Mouse (Mus musculus): Measurements from ENCODE around the gene Tbc1d22a.
A peak's percentile ranks its signal among the peaks of the same experiment; 100 is the strongest.
"Not testable (repeated sequence)": the region's sequence is repeated elsewhere in the genome, so short reads cannot be mapped to it uniquely, and the experiment has no call there.

The Tbc1d22a gene

DNA sequence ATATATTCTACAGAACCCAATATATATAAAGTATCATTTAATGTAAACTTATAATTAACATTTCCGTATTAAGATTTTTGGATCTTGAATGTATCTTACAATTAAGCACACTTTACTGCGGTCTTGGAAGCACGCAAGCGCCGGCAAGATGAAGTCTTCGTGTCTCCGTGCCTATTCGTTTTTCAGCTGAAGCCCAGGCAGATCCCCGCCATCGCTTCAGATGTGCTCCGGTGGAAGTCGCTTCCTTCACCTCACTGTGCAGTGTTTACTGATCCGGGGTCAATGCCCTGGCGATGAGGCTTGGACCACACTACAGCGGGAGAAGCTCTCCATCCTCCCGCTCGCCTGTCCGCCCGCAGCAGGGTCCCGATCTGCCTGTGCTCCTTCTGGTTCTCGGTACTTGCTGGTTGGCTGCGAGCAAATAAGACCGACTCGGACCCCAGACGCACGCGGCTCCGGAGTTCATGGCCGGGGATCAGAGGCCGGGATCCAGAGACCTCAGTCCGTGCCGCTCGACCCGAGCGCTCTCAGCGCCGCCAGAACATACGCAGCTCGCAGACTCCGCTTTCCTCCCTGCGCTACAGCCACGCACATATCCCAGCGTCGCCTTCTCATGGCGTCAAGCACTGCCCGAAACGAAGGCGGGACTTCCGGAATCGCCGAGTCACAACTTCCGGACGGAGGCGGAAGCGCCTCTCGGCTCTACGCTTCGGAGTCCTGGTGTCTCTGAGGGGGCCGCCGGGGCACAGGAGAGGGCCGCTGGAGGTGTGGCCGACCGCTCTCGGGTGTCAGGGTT lies at the start of gene Tbc1d22a:
TSS of gene Tbc1d22a (plus strand) at position 707 of the 796 bp plus-strand sequence.
- peak; percentile 92 to 96 for DNase-seq

DNA sequence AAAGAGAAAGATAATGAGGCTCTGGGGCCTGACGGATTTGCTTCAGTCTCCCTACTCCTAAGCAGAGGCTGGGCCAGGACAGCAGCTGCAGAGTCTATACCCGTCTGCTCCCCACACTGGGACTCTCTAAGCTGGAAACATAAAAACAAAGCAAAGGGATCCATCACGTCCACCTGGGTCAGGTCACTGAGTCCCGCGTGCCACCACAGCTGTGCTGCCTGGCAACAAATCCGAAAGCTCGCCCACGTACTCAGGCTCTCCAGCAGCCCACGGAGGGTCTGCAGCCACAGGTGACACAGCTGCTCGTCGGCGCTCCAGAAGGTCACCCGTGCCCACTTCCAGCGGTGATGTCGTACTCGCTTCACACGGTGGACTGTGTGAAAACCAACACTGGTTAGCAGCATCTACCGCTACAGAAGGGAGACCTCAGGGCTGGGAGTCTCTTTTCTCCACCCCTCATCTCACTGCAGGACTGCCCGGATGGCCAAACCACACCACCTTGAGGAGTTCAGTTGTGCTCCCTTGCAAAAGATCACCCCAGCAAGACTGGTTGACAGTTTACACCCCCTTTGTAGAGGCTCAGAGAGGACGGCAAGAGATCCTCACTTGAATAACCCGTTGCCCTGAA lies 49.4 kb upstream of the Tbc1d22a start:
- DNase-seq = no peak

DNA sequence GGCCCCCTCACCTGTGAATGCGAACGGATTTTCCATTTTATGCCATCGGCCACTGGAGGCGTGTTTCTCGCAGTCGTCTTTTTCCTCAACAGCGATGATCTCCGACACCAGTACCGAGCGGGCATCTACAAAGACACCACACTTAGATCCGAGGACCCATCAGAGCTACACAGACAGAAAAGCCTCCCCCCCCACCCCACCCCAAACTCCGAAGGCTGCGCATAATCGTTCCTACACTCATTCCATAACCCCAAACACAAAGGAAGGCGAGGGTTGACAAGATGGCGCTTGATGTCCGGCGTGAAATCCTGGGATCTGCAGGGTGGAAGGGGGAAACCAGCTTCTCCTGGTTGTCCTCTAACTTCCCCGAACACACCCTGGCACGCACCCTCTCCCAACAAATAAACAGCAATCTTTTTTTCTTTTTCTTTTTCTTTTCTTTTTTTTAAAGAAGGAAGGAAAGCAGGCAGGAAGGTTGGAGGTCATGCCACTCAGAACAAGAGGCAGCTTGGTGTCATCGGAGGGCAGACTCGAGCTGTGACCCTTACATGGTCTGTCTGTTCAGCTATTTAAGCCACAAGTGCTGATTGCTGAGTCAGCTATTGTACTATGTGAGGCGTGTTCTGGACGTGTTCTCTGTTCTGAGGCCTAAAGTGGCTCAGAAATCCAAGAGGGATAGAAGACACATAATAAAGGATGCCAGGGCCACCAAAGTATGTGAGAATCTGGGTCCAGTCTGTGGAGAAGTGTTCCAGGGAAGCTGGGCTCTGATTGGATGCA lies 48.3 kb upstream of the Tbc1d22a start:
- no peak for DNase-seq

DNA sequence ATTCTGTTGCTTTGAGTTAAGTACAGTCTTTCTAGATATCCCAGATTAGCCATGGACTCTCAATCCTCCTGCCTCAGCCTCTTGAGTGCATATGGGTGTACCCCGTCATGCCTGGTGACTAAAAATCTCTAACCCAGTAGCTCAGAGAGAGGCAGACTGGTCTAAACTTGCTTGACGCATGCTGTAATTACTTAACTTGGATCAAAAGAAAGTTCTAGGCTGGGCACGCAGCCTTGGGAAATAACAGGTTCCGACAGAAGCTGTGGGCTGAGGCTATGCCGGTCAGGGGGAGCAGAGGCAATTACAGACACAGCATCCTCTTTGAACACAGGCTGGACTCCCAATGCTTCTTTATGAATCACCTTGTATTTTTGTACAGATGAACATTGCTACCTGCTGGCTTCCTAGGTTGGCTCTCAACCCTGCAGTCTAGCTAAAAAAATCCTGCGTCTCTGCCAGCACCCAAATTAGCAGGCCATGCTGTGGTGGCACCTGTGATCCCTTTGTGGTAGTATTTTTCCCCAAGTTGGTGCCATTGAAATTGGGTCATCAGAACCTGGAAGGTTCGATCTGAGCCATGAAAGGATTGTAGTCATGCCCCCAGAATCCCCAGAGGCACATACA lies 47.1 kb upstream of the Tbc1d22a start:
- DNase-seq = no peak

DNA sequence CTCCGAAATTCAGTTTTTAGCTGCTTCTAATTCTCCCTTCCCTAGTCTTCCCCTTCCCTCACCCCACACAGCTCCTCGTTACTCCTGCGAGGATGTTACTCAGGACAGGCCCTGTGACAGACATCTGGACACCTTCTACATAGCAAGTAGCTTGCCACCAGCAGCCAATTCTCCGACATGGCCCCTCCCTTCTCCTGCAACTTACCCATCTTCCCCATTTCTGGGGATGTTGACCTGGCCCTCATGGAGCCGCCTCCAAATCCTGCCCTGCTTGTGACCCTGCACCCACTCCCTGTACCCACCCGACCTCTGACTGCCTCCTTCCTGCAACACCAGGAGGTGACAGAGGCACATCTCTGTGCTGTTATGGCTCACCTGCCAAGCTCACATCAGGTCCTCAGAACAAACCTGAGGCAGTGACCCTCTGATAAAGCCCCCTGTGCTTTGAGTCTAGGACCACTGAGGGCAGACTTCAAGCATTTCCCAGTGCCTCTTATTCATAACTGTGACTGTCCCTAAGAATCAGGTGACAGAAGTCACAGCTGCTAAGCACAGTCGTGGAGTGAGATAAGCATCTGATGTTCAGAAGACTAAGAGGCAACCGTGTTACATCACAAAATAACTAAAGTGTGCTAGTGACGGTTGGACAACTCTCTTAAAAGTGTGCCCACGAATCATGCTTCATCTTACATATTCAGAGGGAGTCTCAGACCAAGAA lies 46.3 kb upstream of the Tbc1d22a start:
- DNase-seq = no peak

DNA sequence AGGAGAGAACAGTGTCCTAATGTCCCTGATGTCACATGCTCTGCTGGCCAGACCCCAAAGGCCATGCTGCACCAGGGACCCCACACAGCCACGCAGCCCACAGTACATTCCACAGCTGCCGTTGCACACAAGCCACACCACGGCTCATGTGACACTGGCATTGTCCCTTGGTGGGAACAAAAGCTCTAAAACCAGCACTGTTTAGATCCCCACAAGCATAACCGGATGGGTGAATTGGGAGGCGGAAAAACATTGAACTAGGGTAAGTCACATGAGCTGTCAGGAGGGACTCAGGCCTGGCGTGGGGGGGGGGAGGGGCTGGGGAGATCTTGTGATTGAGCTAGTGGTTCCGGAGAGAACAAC lies 45.8 kb upstream of the Tbc1d22a start:
- peak in 1 of 2 experiments; percentile 50 for DNase-seq

DNA sequence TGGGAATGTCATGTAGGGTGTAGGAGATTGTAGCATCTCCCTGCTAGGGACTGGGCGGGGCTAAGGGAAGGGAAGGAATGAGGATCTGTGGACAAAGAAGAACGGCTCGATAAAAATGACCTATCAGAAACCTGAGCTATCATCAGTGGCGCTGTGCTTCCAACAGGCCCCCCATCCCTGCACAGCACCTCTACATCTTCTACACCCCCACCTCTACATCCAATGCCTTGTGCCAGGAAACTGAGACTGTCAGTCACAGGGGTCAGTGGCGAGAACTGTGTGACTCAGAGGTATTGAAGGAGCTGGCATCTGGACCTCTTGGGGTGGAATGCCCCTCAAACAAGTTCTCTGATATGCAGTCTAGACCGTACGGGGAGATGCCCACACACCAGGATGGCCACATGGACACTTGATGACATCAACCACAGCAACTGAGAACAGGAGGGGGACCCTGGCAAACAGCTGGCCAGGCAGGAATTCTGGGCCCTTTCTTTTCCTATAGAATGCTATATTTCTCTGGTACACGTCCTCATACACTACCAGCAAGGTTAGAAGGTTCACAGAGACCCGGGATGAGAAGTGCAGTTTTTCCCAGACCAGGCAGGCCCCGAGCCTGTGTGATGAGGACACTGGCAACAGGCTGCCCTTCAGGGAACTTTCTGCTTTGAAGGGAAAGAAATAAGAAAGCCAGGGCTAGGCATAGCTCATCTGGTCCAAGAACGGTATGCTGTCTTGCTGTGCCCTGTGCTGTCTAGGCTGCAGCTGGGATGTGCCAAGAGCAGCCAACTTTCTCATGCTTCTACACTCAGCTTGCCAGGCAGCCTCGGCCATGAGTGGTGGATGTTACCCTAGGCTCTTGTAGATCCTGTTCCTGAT lies 45.1 kb upstream of the Tbc1d22a start:
- no peak for DNase-seq

DNA sequence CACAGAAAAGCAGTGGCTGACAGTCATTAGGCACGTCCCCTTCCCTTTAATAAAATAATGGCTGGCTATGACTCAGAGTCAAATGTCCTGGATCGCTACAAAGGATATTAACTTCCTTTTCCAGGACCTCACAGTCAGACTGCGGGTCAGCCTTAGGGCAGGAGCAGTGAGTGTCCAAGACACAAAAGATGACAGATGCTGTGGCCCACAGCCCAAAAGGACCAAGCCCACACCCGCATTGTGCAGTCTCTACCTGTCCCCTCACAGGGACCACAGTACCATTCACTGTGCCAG lies 44.5 kb upstream of the Tbc1d22a start:
- DNase-seq = peak; percentile 50 to 63

DNA sequence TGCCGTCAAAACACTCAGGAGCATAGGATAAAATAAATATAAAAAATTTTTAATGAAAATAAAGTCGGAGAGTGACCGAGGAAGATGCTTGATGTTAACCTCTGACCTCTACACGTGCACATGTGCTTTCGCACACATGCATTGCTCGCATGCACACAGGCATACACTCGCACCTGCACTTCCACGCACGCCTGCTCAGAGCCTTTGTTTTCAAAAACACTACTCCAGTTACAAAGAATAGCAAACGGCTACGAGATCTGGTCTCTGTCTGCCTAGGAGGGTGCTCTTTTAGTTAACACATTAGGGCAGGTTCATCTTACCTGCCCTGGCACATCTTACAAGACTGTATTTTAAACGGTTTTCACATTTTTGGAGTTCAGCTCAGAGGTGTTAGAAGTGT lies 42.9 kb upstream of the Tbc1d22a start:
- DNase-seq = no peak

DNA sequence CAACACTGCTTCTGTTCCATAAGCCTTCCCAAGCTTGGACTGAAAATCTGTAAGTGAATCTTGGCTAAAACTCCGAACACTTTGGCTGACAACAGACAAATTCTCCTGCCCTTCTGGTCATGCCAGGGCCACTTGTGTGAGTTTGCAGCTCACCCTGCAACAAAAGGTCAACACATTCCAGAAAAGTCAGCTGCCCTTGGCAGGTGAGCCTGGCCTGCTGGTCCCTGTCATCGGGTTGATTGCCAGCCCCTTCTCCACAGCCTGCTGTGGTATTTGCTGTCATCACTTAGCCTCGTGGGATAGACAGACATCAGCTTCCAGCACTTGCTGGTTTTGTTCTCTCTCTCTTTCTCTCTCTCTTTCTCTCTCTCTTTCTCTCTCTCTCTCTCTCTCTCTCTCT lies 42.1 kb upstream of the Tbc1d22a start:
- DNase-seq = no peak

DNA sequence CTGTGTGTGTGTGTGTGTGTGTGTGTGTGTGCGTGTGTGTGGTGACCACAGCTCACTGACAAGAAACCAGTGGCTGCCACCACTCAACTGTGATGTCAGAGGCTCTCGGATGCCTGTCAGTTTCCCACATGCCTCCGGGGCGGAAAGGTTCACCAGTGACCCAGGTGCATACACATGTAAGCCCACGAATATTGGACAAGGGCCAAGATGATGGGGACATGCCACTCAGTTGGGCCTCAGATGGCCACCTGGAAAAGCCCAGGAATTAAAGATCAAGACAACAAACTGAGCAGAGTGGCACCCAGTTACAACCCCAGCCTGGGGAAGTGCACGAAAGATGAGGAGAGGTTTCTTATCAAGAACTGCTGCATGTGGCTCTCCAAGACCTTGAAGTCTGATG lies 41.7 kb upstream of the Tbc1d22a start:
- no peak for DNase-seq

DNA sequence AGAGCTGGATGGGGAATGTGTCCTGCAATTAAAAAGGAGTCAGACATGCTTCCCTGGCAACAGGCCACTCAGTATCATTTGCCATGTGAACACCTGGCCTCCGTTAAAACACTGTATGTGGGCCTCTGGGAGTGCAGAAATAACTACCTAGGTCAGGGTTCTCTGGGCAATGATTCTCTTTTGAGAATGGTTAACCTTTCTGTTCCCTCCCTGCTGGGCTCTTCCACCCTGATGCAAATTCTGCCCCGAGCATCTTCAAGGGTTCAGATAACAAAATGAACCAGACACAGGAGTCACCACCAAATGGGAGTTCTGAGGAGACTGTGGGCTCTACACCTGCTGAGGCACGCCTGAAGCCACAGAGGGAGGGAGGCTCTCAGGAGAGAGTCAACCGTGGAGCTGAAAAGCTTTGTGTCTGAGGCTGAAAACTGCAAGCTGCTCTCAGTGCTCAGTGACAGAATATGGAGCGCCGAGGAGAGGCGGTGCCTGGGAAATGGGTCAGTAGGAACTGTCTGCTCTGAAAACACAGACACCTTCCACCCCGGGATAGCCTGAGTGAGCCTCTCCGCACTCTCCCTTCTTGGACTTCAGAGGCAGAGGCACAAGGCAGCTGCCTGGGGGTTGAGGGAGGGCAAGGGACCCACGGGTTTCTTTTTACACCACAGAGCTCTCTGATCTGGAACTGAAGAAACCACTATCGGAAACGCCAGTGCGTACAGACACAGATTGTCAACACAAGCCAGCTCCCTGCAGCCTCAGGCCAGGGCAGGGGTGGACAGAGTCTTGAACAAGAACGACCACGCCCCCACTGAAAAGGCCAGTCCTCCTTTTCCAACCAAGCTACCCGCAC lies 40.9 kb upstream of the Tbc1d22a start:
- peak in 1 of 2 experiments; percentile 57 for DNase-seq

DNA sequence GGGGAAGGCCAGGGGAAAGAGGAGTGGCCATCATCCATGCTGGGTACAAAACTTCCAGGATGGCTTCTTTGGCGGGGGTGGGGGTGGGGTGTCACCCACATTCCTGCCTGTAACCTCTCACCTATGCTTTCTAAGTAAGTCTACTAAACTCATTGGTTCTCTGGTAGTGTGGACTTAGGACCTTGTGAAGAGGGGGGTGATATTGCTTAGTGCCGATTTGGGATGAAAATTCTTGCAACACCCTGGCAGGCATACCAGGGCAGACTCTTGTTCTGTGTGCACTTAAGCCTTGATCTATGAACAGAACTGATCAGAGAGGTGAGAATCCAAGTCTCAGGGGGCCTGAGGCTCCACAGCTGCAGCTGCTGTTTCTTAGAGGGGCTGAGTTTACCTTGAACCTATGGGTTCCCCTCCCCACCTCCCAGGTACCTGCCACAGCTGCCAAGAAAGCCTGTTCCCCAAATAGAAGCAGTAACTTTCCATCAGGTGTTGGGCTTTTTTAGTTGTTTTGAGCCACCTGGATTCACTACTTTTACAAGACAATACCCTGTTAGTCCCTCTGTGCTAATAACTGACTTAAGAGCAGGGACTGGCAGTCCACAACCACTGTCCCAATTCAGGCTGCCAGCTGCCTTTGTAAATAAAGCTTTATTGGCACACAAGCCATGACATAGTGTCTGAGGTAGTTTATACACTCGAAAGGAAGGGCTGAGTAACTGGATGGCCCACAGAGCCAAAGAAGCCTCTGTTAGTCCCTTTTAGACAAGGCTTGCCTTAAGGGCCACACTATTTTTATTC lies 38.8 kb upstream of the Tbc1d22a start:
- no peak for DNase-seq

DNA sequence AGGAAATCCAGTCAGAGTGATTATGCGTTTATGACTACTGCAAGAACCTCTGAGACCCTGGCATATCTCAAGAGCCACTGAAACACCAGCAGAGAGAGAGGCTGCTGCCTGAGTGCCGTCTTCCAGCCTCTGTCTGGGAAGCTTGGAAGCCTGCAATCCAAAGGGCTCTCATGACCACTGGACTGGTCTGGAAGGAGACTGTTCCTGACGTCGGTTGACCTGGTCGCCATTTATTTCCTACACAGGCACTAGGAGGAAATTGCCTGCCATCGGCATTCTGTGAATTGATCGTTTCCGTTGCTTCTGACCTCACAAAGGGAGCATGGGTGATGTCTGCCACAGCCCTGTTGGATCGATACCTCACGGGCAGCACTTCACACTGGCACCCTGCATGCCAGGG lies 38.1 kb upstream of the Tbc1d22a start:
- no peak for DNase-seq

DNA sequence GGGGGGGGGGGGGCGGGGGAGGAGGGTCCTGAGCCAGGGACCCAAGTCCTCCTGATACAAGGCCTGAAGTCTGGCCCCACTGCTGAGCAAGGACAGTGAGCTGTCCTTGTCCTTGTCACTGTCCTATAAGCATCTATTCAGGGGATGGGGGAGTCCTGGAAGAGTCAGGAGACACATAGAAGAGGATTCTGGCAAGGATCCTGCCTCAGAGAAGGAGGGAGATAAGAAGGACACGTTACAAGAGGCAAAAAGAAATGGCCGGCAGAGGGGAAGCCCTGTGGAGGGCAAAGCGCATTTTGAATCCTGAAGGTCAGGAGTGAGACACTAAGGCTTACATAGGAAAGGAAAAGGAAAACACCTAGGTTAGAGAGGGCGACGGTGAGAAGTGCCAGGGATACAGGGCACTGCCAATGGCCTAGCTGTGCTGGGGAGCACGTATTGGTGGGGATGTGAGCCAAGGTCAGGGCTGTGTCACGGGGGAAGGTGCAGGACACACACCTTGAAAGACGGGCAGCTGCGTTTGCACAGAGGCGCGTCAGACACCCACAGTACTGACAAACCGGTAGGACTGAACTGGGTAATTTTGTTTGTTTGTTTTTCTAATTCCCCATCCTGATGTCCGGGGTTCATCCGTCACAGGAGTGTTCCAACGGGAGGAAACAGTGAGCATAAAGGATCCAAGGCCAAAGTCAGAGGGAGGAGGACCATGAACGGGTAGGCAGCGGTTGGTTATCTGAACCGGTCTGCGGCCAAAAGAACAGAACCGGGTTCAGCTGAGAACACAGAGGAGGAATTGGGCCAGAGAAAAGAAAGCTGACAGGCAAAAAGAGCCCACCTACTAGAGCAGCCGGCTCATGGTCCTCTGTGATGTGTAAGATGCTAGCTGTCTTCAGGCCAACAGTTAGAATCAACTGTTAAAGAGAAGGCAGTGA lies 37.2 kb upstream of the Tbc1d22a start:
- no peak for DNase-seq

DNA sequence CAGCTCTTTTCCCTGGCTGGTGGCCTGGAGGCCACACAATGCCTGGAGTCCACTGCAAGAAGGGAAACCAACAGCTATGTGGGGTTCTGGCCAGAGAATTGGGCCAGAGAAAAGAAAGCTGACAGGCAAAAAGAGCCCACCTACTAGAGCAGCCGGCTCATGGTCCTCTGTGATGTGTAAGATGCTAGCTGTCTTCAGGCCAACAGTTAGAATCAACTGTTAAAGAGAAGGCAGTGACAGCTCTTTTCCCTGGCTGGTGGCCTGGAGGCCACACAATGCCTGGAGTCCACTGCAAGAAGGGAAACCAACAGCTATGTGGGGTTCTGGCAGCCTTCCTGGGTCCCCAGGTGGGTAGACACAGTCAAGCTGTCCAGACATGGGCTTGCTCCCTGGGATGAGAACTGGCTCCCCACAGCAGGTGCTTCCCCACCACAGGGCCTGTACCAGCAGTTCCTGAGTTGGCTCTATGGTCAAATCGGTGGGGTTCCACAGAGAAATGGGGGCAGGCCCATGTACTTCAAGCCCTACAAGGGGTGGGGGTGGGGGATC lies 36.5 kb upstream of the Tbc1d22a start:
- DNase-seq = not testable (repeated sequence)

DNA sequence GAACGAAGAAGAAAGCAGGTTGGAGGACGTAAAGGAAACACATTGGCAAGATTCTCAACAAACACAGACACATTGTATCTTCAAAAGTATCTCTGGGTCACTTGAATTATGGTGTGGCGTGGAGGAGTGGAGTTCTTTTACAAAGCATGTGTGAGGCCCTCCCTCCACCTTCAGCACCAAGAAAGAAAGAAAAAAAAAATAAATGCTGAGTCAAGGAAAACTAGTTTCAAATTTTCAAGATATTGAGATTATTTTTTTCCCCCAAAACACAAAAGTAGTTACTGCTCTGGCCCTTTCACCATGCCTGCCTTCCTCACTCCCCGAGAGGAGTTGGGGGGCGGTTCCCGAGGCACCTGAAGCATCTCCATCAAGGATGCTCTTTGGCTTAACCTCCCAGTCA lies 35.7 kb upstream of the Tbc1d22a start:
- no peak for DNase-seq

DNA sequence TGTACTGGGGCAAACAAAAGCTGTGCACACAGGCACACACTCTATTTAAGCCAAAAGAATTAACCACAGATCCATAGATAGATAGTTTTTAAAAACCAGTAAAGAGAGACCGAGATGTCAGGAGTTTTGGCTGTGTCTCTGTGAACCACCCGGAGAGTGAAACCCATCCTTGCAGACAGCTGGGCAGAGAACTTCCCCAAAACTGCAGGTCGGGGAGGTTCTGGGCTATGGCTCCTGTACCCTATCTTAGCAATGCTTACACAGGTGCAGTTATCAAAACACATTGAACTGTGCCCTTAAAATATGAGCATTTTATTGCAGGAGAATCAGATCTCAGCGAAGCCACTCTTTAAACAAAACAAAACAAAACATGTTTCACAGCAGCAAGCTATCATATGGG lies 33.8 kb upstream of the Tbc1d22a start:
- DNase-seq = no peak

All from kidney, postnatal 36 days (tissue).